Mouse (Mus musculus): ENCODE data around the gene Fcho2. TPM values are rescaled to one million over a fixed set of nuclear protein-coding genes. Genes with fewer than 3 reads are reported as not detected.
"Not testable (repeated sequence)": the region's sequence is repeated elsewhere in the genome, so short reads cannot be mapped to it uniquely, and the experiment has no call there.

Fcho2 gene
- polyA plus RNA-seq, 2 experiments, result 25.3 to 39.2 TPM

DNA sequence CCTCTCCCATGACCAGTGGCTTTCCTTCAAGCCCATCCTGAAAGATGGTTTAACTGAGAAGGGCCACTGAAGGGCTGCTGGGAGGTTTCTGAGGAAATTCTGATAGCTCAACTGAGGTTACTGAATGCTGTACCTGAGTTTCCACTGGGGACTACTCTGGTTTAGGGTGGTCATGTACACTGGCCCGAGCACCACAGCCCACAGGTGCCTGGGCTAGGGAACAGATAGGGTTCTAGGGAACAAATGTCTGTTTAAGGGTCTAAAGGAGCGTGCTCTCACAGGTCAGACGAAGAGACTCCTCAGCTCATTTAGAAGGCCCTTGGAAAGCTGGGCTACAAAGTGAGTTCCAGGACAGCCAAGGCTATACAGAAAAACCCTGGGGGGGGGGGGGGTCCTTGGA is 19.5 kb upstream of the Fcho2 start:
- no peak overlapping the region for H3K4me3 ChIP-seq (replicated peaks; ENCODE audit: low read length)
- H3K9me3 ChIP-seq (ENCODE audit: control insufficient read depth, low read length), result no peaks in the 10 kb centered on the region
- no peak overlapping the region for H3K4me2 ChIP-seq (replicated peaks; ENCODE audit: low read depth, low read length, severe bottlenecking)
- no peak overlapping the region for H3K27ac ChIP-seq (replicated peaks; ENCODE audit: low read depth, low read length)
- WGBS, result 86% methylated on average over 3 of the region's 3 CpGs
- no peak for DNase-seq (ENCODE audit: low spot score)
- no peak for ATAC-seq (ENCODE audit: low FRiP score, low read depth)
- H3K4me1 ChIP-seq (ENCODE audit: control insufficient read depth, insufficient read depth, low read length), result no peaks in the 10 kb centered on the region
- H3K27me3 ChIP-seq (ENCODE audit: control insufficient read depth, insufficient read depth, low read length), result no peaks in the 10 kb centered on the region
- H3K36me3 ChIP-seq (ENCODE audit: control insufficient read depth, insufficient read depth, low read length), result peaks cover 18% of the 10 kb centered on the region
- no peak overlapping the region for H3K9ac ChIP-seq (ENCODE audit: low read depth, low read length, severe bottlenecking)
- TF ChIP-seq POLR2A (IDR thresholded peaks at IDR 0.05; ENCODE audit: borderline replicate concordance, extremely low read depth, insufficient read depth, insufficient read length), result no peak

DNA sequence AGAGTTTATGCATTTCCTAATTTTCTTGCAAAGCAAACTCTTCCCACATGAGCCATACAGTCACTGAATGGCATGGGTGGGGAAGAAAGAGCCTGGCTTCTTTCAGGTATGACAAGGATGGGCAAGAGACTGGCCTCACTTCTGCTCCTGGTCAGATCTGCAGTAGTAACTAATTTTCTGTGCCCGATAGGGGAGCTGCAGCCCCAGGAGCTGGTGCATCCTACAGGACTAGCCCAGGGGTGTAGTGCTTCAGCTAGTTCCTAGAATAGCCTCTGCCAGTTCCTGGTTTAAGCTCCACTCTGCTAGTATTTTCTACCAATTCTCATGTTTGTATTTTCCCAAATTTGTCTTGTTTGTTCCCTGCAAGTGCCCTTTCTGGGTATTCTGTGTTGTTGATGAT is 18.9 kb upstream of the Fcho2 start:
- 52% methylated on average over 1 of the region's 1 CpGs for WGBS
- no peak overlapping the region for H3K27ac ChIP-seq (replicated peaks; ENCODE audit: low read depth, low read length)
- no peak overlapping the region for H3K4me2 ChIP-seq (replicated peaks; ENCODE audit: low read depth, low read length, severe bottlenecking)
- no peaks in the 10 kb centered on the region for H3K27me3 ChIP-seq (ENCODE audit: control insufficient read depth, insufficient read depth, low read length)
- DNase-seq (ENCODE audit: low spot score) (no peak), ATAC-seq (ENCODE audit: low FRiP score, low read depth) (no peak)
- H3K36me3 ChIP-seq (ENCODE audit: control insufficient read depth, insufficient read depth, low read length), result peaks cover 14% of the 10 kb centered on the region
- H3K4me3 ChIP-seq (replicated peaks; ENCODE audit: low read length), result no peak overlapping the region
- no peaks in the 10 kb centered on the region for H3K9me3 ChIP-seq (ENCODE audit: control insufficient read depth, low read length)
- H3K9ac ChIP-seq (ENCODE audit: low read depth, low read length, severe bottlenecking), result no peak overlapping the region
- H3K4me1 ChIP-seq (ENCODE audit: control insufficient read depth, insufficient read depth, low read length), result no peaks in the 10 kb centered on the region
- TF ChIP-seq POLR2A (IDR thresholded peaks at IDR 0.05; ENCODE audit: borderline replicate concordance, extremely low read depth, insufficient read depth, insufficient read length), result no peak

DNA sequence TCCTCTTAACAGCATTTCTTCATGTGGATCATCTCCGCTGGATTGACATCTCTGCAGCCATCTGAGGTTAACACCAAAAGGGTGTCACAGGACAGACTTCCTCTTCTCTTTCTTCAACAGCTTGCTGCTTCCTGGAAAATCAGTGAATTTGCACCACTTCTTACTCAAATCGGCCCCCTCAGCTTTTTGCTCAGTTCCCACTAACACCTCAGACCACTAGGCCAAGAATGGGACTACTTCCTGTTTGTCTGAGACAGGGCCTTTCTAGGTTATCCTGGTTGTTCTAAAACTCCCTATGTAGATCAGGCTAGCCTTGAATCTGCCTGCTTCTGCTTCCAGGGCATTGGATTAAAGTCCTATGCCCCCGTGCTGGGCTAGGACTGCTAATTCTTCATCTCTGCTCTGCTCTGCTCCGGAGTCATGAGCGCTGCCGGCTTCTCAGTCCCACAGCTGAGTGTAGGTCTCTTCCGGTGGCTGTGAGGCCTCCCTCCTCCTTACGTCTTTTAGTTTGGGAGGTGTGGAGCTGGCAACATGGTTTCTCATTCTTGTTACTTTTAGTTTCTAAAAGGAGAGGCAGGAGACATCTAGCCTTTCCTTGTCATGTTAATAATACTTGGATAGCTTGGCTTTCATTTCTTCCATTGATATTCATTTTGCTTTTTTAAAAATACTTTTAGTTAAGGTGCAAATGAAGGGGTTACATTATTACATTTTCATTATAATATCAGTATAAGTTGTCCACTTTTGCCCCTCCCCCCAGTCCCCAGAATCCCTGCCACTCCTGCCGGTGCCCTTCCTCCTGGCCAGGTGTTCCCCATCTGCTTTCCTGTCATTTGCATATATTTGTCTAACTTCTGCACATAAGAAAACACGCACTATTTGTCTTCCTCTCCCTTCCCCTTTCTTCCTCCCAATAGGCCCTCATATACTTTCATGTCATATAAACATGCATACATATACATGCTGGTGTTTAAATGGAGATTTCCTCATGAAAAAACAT is 17.5 kb upstream of the Fcho2 start:
- TF ChIP-seq POLR2A (IDR thresholded peaks at IDR 0.05; ENCODE audit: borderline replicate concordance, extremely low read depth, insufficient read depth, insufficient read length), result no peak

DNA sequence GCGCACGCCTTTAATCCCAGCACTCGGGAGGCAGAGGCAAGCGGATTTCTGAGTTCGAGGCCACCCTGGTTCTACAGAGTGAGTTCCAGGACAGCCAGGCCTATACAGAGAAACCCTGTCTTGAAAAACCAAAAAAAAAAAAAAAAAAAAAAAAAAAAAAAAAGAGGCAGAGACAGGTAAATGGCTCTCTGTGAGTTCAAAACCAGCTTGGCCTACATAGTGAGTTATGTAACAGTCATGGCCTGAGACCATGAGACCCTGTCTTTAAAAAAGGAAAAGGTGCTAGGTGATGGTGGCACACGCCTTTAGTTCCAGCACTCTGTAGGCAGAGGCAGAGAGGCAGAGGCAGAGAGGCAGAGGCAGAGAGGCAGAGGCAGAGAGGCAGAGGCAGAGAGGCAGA is 13.8 kb upstream of the Fcho2 start:
- 95% methylated on average over 6 of the region's 6 CpGs for WGBS
- ATAC-seq (ENCODE audit: low FRiP score, low read depth), result not testable (repeated sequence)

More for the DNA sequence above, 17.5 kb upstream of the Fcho2 start:
- Histone ChIP-seq H3K4me1 (ENCODE audit: control insufficient read depth, insufficient read depth, low read length) (no peaks in the 10 kb centered on the region), H3K4me2 (replicated peaks; ENCODE audit: low read depth, low read length, severe bottlenecking) (no peak overlapping the region), H3K9me3 (ENCODE audit: control insufficient read depth, low read length) (no peaks in the 10 kb centered on the region), H3K36me3 (ENCODE audit: control insufficient read depth, insufficient read depth, low read length) (0 out of 2 replicates have a peak, but pooled peaks cover 6% of the 10 kb centered on the region), H3K4me3 (replicated peaks; ENCODE audit: low read length) (no peak overlapping the region), H3K9ac (ENCODE audit: low read depth, low read length, severe bottlenecking) (no peak overlapping the region), H3K27me3 (ENCODE audit: control insufficient read depth, insufficient read depth, low read length) (no peaks in the 10 kb centered on the region), H3K27ac (replicated peaks; ENCODE audit: low read depth, low read length) (no peak overlapping the region)
- WGBS, result 80% methylated on average over 10 of the region's 10 CpGs
- no peak for ATAC-seq (ENCODE audit: low FRiP score, low read depth)
- no peak for DNase-seq (ENCODE audit: low spot score)

DNA sequence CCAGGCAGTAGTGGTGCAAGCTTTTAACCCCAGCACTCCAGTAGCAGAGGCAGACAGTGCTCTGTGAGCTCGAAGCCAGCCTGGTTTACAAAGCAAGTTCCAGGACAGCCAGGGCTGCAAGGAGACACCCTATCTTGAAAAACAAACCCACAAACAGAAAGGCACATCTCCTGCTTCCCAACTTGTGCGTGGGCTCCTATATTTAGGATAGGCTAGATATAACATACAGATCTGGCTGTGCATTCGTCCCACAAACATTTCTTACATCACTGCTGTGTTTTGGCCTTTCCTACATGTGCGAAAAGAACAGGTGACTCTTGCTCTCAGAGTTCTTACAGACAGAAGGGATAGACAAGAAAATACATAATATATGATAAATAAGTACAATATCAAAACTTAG is 10.3 kb upstream of the Fcho2 start:
- 80% methylated on average over 4 of the region's 4 CpGs for WGBS
- no peak overlapping the region for H3K27ac ChIP-seq (replicated peaks; ENCODE audit: low read depth, low read length)
- H3K4me2 ChIP-seq (replicated peaks; ENCODE audit: low read depth, low read length, severe bottlenecking), result no peak overlapping the region
- H3K4me3 ChIP-seq (replicated peaks; ENCODE audit: low read length), result no peak overlapping the region
- ATAC-seq (ENCODE audit: low FRiP score, low read depth) (no peak), DNase-seq (ENCODE audit: low spot score) (no peak)
- H3K9ac ChIP-seq (ENCODE audit: low read depth, low read length, severe bottlenecking), result no peak overlapping the region
- no peak for TF ChIP-seq POLR2A (IDR thresholded peaks at IDR 0.05; ENCODE audit: borderline replicate concordance, extremely low read depth, insufficient read depth, insufficient read length)
- no peaks in the 10 kb centered on the region for H3K27me3 ChIP-seq (ENCODE audit: control insufficient read depth, insufficient read depth, low read length)
- no peaks in the 10 kb centered on the region for H3K9me3 ChIP-seq (ENCODE audit: control insufficient read depth, low read length)
- H3K4me1 ChIP-seq (ENCODE audit: control insufficient read depth, insufficient read depth, low read length), result no peaks in the 10 kb centered on the region
- H3K36me3 ChIP-seq (ENCODE audit: control insufficient read depth, insufficient read depth, low read length), result no peaks in the 10 kb centered on the region

More for the DNA sequence above, 13.8 kb upstream of the Fcho2 start:
- H3K27ac ChIP-seq (replicated peaks; ENCODE audit: low read depth, low read length); H3K36me3 ChIP-seq (ENCODE audit: control insufficient read depth, insufficient read depth, low read length); H3K4me1 ChIP-seq (ENCODE audit: control insufficient read depth, insufficient read depth, low read length); H3K4me2 ChIP-seq (replicated peaks; ENCODE audit: low read depth, low read length, severe bottlenecking); H3K27me3 ChIP-seq (ENCODE audit: control insufficient read depth, insufficient read depth, low read length); H3K9ac ChIP-seq (ENCODE audit: low read depth, low read length, severe bottlenecking); H3K4me3 ChIP-seq (replicated peaks; ENCODE audit: low read length); DNase-seq (ENCODE audit: low spot score); H3K9me3 ChIP-seq (ENCODE audit: control insufficient read depth, low read length): not testable (repeated sequence)

All from limb, embryonic 14.5 days (tissue).